Mouse (Mus musculus): ENCODE measurements around the gene Slc12a3. TPM values are rescaled to one million over a fixed set of nuclear protein-coding genes. Genes with fewer than 3 reads are reported as not detected.

Gene Slc12a3
- polyA plus RNA-seq, 1 experiment from 2014 or later, result not detected

DNA sequence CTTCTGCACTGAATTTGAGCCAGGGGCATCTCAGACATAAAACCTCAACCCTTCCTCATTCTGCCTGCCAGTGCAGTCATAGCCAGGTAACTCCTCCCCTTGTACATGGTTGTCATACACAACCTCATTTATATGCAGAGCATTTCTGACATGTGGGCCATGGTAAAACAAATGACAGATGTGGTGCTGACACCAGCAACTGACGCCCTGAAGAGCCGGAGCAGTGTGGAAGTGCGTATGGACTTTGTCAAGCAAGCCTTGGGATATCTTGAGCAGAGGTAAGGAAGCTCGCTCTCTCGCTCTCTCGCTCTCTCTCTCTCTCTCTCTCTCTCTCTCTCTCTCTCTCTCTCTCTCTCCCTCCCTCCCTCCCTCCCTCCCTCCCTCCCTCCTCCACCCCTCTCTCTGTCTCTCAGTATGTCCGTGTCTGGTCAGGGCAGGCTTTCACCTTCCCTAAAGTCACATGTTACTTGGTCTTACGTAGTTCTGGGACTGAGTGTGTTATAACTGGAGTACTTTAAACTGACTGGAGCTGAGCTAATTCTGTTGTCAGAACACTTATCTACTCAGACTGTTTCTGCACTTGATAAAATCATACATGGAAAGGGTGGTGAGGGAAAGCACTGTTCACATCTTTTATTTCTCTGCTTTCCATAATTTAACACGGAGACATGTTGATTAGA lies 32.5 kb upstream of the Slc12a3 start:
- H3K4me1 ChIP-seq (replicated peaks; ENCODE audit: control insufficient read depth, insufficient read depth, low read length), result no peaks in the 10 kb centered on the region
- ATAC-seq (replicated peaks; ENCODE audit: low FRiP score) (no peak), DNase-seq (ENCODE audit: low spot score) (no peak)
- H3K9ac ChIP-seq (ENCODE audit: low read length), result no peak overlapping the region
- H3K27ac ChIP-seq (ENCODE audit: low read depth, low read length), result no peak overlapping the region
- H3K9me3 ChIP-seq (ENCODE audit: control insufficient read depth, low read length), result no peaks in the 10 kb centered on the region
- WGBS, result 88% methylated on average over 9 of the region's 9 CpGs
- H3K4me2 ChIP-seq (ENCODE audit: low read depth, low read length, severe bottlenecking), result no peak overlapping the region
- H3K4me3 ChIP-seq (ENCODE audit: low read depth, low read length), result no peak overlapping the region
- no peaks in the 10 kb centered on the region for H3K27me3 ChIP-seq (ENCODE audit: control insufficient read depth, insufficient read depth, low read length)
- H3K36me3 ChIP-seq (ENCODE audit: control insufficient read depth, insufficient read depth, low read length), result no peaks in the 10 kb centered on the region

GRCm38 (mm10) chr8:94297101-94297500 lies 31.9 kb upstream of the Slc12a3 start:
- Histone ChIP-seq H3K36me3 (ENCODE audit: control insufficient read depth, insufficient read depth, low read length) (no peaks in the 10 kb centered on the region), H3K9me3 (ENCODE audit: control insufficient read depth, low read length) (no peaks in the 10 kb centered on the region), H3K4me1 (replicated peaks; ENCODE audit: control insufficient read depth, insufficient read depth, low read length) (no peaks in the 10 kb centered on the region), H3K27me3 (ENCODE audit: control insufficient read depth, insufficient read depth, low read length) (no peaks in the 10 kb centered on the region), H3K4me2 (ENCODE audit: low read depth, low read length, severe bottlenecking) (no peak overlapping the region), H3K27ac (ENCODE audit: low read depth, low read length) (no peak overlapping the region), H3K4me3 (ENCODE audit: low read depth, low read length) (no peak overlapping the region), H3K9ac (ENCODE audit: low read length) (no peak overlapping the region)
- DNase-seq (ENCODE audit: low spot score), result no peak
- WGBS, result 46% methylated on average over 6 of the region's 6 CpGs
- no peak for ATAC-seq (replicated peaks; ENCODE audit: low FRiP score)

- no peak for ATAC-seq (replicated peaks; ENCODE audit: low FRiP score)
- no peaks in the 10 kb centered on the region for H3K27me3 ChIP-seq (ENCODE audit: control insufficient read depth, insufficient read depth, low read length)
- 72% methylated on average over 4 of the region's 4 CpGs for WGBS
Observed at GRCm38 (mm10) chr8:94300809-94301208, 28.2 kb upstream of the Slc12a3 start.

GRCm38 (mm10) chr8:94304412-94304811 lies 24.6 kb upstream of the Slc12a3 start:
- Histone ChIP-seq H3K27me3 (ENCODE audit: control insufficient read depth, insufficient read depth, low read length) (no peaks in the 10 kb centered on the region), H3K4me3 (ENCODE audit: low read depth, low read length) (no peak overlapping the region), H3K36me3 (ENCODE audit: control insufficient read depth, insufficient read depth, low read length) (peaks cover 3% of the 10 kb centered on the region), H3K9me3 (ENCODE audit: control insufficient read depth, low read length) (no peaks in the 10 kb centered on the region), H3K4me2 (ENCODE audit: low read depth, low read length, severe bottlenecking) (no peak overlapping the region), H3K27ac (ENCODE audit: low read depth, low read length) (no peak overlapping the region), H3K9ac (ENCODE audit: low read length) (no peak overlapping the region), H3K4me1 (replicated peaks; ENCODE audit: control insufficient read depth, insufficient read depth, low read length) (no peaks in the 10 kb centered on the region)
- ATAC-seq (replicated peaks; ENCODE audit: low FRiP score) (no peak), DNase-seq (ENCODE audit: low spot score) (no peak)
- WGBS, result 96% methylated on average over 2 of the region's 2 CpGs

More at GRCm38 (mm10) chr8:94300809-94301208, 28.2 kb upstream of the Slc12a3 start:
- DNase-seq (ENCODE audit: low spot score), result no peak
- Histone ChIP-seq H3K4me1 (replicated peaks; ENCODE audit: control insufficient read depth, insufficient read depth, low read length) (no peaks in the 10 kb centered on the region), H3K36me3 (ENCODE audit: control insufficient read depth, insufficient read depth, low read length) (no peaks in the 10 kb centered on the region; the same call in 1 of the 2 replicates), H3K4me2 (ENCODE audit: low read depth, low read length, severe bottlenecking) (no peak overlapping the region), H3K4me3 (ENCODE audit: low read depth, low read length) (no peak overlapping the region), H3K27ac (ENCODE audit: low read depth, low read length) (no peak overlapping the region), H3K9me3 (ENCODE audit: control insufficient read depth, low read length) (no peaks in the 10 kb centered on the region), H3K9ac (ENCODE audit: low read length) (no peak overlapping the region)

GRCm38 (mm10) chr8:94306989-94307513 lies 21.9 kb upstream of the Slc12a3 start:
- no peaks in the 10 kb centered on the region for H3K9me3 ChIP-seq (ENCODE audit: control insufficient read depth, low read length)
- H3K4me2 ChIP-seq (ENCODE audit: low read depth, low read length, severe bottlenecking), result no peak overlapping the region
- H3K4me3 ChIP-seq (ENCODE audit: low read depth, low read length), result no peak overlapping the region
- peaks cover 3% of the 10 kb centered on the region for H3K36me3 ChIP-seq (ENCODE audit: control insufficient read depth, insufficient read depth, low read length)
- H3K4me1 ChIP-seq (replicated peaks; ENCODE audit: control insufficient read depth, insufficient read depth, low read length), result no peaks in the 10 kb centered on the region
- no peak overlapping the region for H3K9ac ChIP-seq (ENCODE audit: low read length)
- DNase-seq (ENCODE audit: low spot score) (no peak), ATAC-seq (replicated peaks; ENCODE audit: low FRiP score) (no peak)
- H3K27me3 ChIP-seq (ENCODE audit: control insufficient read depth, insufficient read depth, low read length), result no peaks in the 10 kb centered on the region
- H3K27ac ChIP-seq (ENCODE audit: low read depth, low read length), result no peak overlapping the region
- 93% methylated on average over 7 of the region's 7 CpGs for WGBS

- no peaks in the 10 kb centered on the region for H3K4me1 ChIP-seq (replicated peaks; ENCODE audit: control insufficient read depth, insufficient read depth, low read length)
- no peak for DNase-seq (ENCODE audit: low spot score)
- 94% methylated on average over 9 of the region's 9 CpGs for WGBS
- peaks cover 3% of the 10 kb centered on the region for H3K36me3 ChIP-seq (ENCODE audit: control insufficient read depth, insufficient read depth, low read length)
- no peak overlapping the region for H3K4me2 ChIP-seq (ENCODE audit: low read depth, low read length, severe bottlenecking)
- no peak overlapping the region for H3K4me3 ChIP-seq (ENCODE audit: low read depth, low read length)
- ATAC-seq (replicated peaks; ENCODE audit: low FRiP score), result no peak
- no peak overlapping the region for H3K27ac ChIP-seq (ENCODE audit: low read depth, low read length)
- no peaks in the 10 kb centered on the region for H3K9me3 ChIP-seq (ENCODE audit: control insufficient read depth, low read length)
- no peak overlapping the region for H3K9ac ChIP-seq (ENCODE audit: low read length)
- H3K27me3 ChIP-seq (ENCODE audit: control insufficient read depth, insufficient read depth, low read length), result no peaks in the 10 kb centered on the region
Observed at GRCm38 (mm10) chr8:94307652-94308051, 21.3 kb upstream of the Slc12a3 start.

DNA sequence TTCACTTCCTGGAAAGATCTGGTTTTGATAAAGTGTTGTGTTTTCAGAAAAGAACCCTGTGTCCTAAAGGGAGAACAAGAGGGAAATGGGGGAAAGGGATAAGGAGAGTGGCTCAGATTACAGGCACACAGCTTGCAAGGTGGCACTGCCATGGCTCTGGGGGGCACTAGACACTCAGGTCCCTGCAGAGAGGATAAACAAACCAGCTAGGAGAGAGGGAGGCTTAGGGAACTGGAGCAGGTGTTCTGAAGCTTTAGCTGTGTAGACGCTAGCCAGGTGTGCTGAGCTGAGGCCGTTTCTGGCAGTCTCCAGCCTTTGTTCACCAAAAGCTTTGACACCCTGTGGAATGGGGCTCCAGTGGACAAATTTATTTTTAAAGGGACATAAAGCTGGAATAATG lies 14.9 kb upstream of the Slc12a3 start:
- Histone ChIP-seq H3K27ac (ENCODE audit: low read depth, low read length) (no peak overlapping the region), H3K27me3 (ENCODE audit: control insufficient read depth, insufficient read depth, low read length) (no peaks in the 10 kb centered on the region), H3K4me3 (ENCODE audit: low read depth, low read length) (no peak overlapping the region), H3K4me2 (ENCODE audit: low read depth, low read length, severe bottlenecking) (no peak overlapping the region), H3K9ac (ENCODE audit: low read length) (no peak overlapping the region), H3K4me1 (replicated peaks; ENCODE audit: control insufficient read depth, insufficient read depth, low read length) (no peaks in the 10 kb centered on the region), H3K36me3 (ENCODE audit: control insufficient read depth, insufficient read depth, low read length) (no peaks in the 10 kb centered on the region; the same call in 1 of the 2 replicates), H3K9me3 (ENCODE audit: control insufficient read depth, low read length) (no peaks in the 10 kb centered on the region)
- ATAC-seq (replicated peaks; ENCODE audit: low FRiP score) (no peak), DNase-seq (ENCODE audit: low spot score) (no peak)
- 91% methylated on average over 2 of the region's 2 CpGs for WGBS

DNA sequence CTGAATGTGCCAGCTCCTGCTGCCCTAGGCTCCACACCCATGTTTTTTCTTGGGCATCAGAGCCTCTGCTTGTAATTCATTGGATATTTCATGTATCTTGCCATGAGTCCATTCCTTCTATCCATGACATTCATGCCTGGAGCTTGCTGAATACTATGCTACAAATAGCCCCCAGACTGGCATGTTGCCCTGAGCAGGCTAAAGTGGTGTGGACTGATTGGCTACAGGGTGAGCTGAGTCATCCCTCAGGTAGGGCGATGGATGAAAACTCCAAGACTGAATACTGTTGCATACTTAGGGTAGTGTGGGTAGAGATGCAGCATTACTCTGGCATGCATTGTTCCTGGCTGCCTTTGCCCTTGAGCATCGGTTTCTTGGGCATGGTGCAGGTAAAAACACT lies 11.8 kb upstream of the Slc12a3 start:
- ATAC-seq (replicated peaks; ENCODE audit: low FRiP score), result no peak
- WGBS, result 89% methylated on average over 2 of the region's 2 CpGs
- H3K4me1 ChIP-seq (replicated peaks; ENCODE audit: control insufficient read depth, insufficient read depth, low read length), result no peaks in the 10 kb centered on the region
- H3K4me2 ChIP-seq (ENCODE audit: low read depth, low read length, severe bottlenecking), result no peak overlapping the region
- H3K9ac ChIP-seq (ENCODE audit: low read length), result no peak overlapping the region
- no peaks in the 10 kb centered on the region for H3K27me3 ChIP-seq (ENCODE audit: control insufficient read depth, insufficient read depth, low read length)
- no peak overlapping the region for H3K27ac ChIP-seq (ENCODE audit: low read depth, low read length)
- H3K36me3 ChIP-seq (ENCODE audit: control insufficient read depth, insufficient read depth, low read length), result no peaks in the 10 kb centered on the region
- H3K4me3 ChIP-seq (ENCODE audit: low read depth, low read length), result no peak overlapping the region
- no peak for DNase-seq (ENCODE audit: low spot score)
- H3K9me3 ChIP-seq (ENCODE audit: control insufficient read depth, low read length), result no peaks in the 10 kb centered on the region

GRCm38 (mm10) chr8:94317691-94318090 lies 11.3 kb upstream of the Slc12a3 start:
- Histone ChIP-seq H3K9ac (ENCODE audit: low read length) (no peak overlapping the region), H3K36me3 (ENCODE audit: control insufficient read depth, insufficient read depth, low read length) (no peaks in the 10 kb centered on the region), H3K4me2 (ENCODE audit: low read depth, low read length, severe bottlenecking) (no peak overlapping the region), H3K27ac (ENCODE audit: low read depth, low read length) (no peak overlapping the region), H3K4me1 (replicated peaks; ENCODE audit: control insufficient read depth, insufficient read depth, low read length) (no peaks in the 10 kb centered on the region), H3K27me3 (ENCODE audit: control insufficient read depth, insufficient read depth, low read length) (no peaks in the 10 kb centered on the region), H3K4me3 (ENCODE audit: low read depth, low read length) (no peak overlapping the region), H3K9me3 (ENCODE audit: control insufficient read depth, low read length) (no peaks in the 10 kb centered on the region)
- DNase-seq (ENCODE audit: low spot score) (no peak), ATAC-seq (replicated peaks; ENCODE audit: low FRiP score) (no peak)
- 95% methylated on average over 2 of the region's 2 CpGs for WGBS

All from forebrain, embryonic 11.5 days (tissue).